Mouse (Mus musculus) colon, adult 2 months (tissue): Measurements from ENCODE around the gene Cbln4. TPM values are rescaled to one million over a fixed set of nuclear protein-coding genes. Genes with fewer than 3 reads are reported as not detected.

Experiments
- polyA plus RNA-seq: library from polyadenylated mRNA; depleted of rRNA; stranded (reverse); fragments of >200 nt; gene quantifications from 2 replicates; pipeline ENCODE4 v1.2.3, GENCODE M21; 2012; rRNA removed

Gene Cbln4
- 0.19 and 0.30 TPM in 2 replicates for polyA plus RNA-seq

GRCm38 (mm10) chr2:172043235-172043610, at the start of gene Cbln4:
Gene Cbln4, minus strand, starts transcription at chr2:172043466.

Other genes starting within 250 kb of the Cbln4 start
- not detected in 2 replicates for gene Mc3r, start 205.0 kb upstream of the Cbln4 start, polyA plus RNA-seq